Mouse (Mus musculus) brain, embryonic 14.5 days (tissue): ENCODE results near the gene Cox7a2l.

Experiments
- CTCF ChIP-seq: fragments of 200-500 bp; IDR thresholded peaks from 2 replicates; pipeline ENCODE4 v1.5.1; 2012; ENCODE audit warnings: inconsistent platforms, mild to moderate bottlenecking, moderate library complexity, borderline replicate concordance; ENCODE audit not compliant: insufficient read depth, insufficient read length; ENCODE audit errors: extremely low read depth
- POLR2A ChIP-seq: fragments of 200-500 bp; IDR thresholded peaks from 2 replicates; pipeline ENCODE4 v1.6.1; 2012; ENCODE audit warnings: mild to moderate bottlenecking, inconsistent platforms, borderline replicate concordance; ENCODE audit not compliant: poor library complexity, insufficient read depth, insufficient read length, severe bottlenecking; ENCODE audit errors: extremely low read depth

DNA sequence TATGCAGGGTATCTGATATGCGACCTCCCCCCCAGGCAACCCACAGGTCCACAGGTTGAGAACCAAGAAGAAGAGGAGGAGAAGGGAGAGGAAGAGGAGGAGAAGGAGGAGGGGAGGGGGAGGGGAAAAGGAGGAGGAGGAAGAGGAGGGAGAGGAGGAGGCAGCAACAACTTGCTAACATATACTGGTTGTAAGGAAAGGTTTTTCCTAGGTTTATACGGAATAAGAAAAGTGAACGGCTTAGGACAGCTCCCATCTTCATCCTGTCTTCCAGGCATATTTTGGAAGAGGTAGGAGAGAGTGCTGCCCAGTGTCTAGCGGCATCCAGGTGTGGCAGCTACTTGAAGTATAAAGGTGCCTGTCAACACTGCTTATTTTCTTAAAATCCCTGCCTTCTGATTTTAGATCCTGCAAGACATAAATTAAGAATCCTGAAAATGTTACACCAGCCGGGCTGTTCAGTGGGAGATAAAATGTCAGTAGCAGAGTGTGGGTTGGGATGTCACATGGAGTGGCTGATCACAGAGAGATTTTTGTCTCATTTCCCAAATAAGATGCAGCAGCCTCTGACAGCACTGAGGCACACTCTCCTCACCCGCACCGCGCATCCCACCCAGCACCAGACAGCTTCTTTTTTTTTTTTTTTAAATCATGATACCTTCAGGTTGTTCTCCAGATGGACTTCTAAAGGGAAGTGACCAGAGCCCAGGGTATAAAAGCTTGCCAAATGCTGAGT is at the start of gene Cox7a2l:
- TF ChIP-seq CTCF (no peak), POLR2A (no peak)
